Mouse (Mus musculus): Measurements from ENCODE around the gene Vmn1r184. TPM values are rescaled to one million over a fixed set of nuclear protein-coding genes. Genes with fewer than 3 reads are reported as not detected.
"Not testable (repeated sequence)": the region's sequence is repeated elsewhere in the genome, so short reads cannot be mapped to it uniquely, and the experiment has no call there.

The Vmn1r184 gene
- total RNA-seq (2021): not detected
- long read RNA-seq, experiment 1: 0 reads
- long read RNA-seq, experiment 2: 0 reads

GRCm38 (mm10) chr7:26260034-26260433, at the start of gene Vmn1r184:
Gene Vmn1r184, plus strand, starts transcription at chr7:26260334.
- DNase-seq; intact Hi-C loops (cut with DNase I): not testable (repeated sequence)

- DNase-seq; intact Hi-C loops (cut with DNase I): not testable (repeated sequence)
These were observed 43.5 kb downstream of the Vmn1r184 start for GRCm38 (mm10) chr7:26303429-26304166.

DNA sequence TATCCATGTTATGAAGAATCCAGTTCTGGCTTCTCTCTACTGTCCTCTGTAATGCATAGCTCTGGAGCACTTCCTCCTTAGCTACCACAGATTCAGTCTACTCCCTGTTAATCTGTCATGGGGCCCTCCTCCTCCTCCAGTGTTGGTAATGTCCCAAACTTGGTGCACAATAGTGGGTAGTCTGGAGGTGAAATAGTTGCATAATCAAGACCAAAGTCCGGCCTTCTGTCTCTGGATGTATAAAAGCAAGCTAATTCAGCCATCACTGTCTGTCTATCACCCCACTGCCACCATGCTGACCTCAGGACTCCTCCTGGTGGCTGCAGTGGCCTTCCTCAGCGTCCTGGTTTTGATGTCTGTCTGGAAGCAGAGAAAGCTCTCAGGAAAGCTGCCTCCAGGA, 46.8 kb downstream of the Vmn1r184 start, which contains the start of gene Cyp2a4:
Gene Cyp2a4, plus strand, starts transcription at position 244 of the 400 bp plus-strand sequence.
- intact Hi-C loops (cut with DNase I); DNase-seq: not testable (repeated sequence)

DNA sequence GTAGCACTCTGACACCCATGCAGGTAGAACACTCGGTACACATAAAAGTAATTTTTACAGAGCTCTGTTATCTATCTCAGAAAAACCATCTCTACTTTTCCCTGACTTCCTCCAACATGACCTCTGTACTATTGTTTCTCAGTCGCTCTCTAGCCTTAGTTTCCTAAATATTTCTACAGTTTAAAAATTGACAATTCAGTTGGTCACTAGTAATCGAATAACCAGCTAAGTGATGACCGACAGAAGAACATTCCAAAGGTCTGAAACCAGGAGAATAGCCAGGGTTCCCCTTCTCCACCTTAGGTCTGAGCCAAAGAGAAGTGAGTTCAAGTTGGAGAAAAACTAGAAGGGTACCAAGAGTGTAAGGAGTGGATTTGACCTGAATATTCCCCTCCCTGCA, 51.7 kb downstream of the Vmn1r184 start:
- intact Hi-C loops (cut with DNase I); DNase-seq: not testable (repeated sequence)

DNA sequence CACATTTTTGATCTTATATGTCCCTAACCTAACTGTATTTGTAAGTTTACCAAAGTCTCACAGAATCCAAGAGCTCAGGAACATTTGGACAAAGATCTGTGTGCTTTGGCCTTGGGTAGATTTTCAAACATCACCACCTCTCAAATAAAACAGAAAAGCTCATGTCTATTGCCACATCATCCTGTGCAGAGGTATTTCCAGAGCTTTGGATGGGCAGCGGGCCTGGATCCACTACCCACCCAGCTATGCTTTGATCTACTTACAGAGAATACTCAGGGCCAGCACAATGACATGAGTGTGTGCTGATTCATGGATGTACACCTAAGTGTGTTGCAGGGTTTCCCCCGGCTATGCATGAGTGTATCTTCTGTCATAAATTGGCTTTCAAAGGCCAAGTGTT, 55.1 kb downstream of the Vmn1r184 start:
- DNase-seq; intact Hi-C loops (cut with DNase I): not testable (repeated sequence)

DNA sequence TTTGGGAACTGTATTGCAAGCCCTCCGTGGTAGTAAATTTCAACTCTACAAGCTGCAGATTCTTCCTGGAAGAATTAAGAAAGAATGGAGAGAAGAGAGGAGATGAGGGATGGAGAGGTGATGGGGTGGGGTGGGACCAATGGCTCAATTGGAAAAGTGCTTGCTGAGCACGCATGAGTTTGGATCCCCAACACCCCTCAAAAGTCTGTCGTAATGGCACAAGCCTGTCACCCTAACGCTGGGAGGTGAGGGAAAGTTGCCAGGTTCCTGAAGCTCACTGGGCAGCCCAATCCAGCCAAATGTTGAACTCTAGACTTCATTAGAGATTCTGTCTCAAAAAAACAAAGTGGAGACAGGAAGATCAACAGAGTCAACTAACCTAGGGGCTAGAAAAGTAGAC, 55.7 kb downstream of the Vmn1r184 start:
- intact Hi-C loops (cut with DNase I); DNase-seq: not testable (repeated sequence)

Other genes with a start within 250 kb of the Vmn1r184 start
- under 1 TPM; 0.12 to 0.26 TPM for gene Cyp2b13, start 198.8 kb upstream of the Vmn1r184 start, total RNA-seq (2021)
- not detected for gene Cyp2b9, start 86.9 kb upstream of the Vmn1r184 start, total RNA-seq (2021)
- gene Cyp2a4, start 46.8 kb downstream of the Vmn1r184 start, total RNA-seq (2021): under 1 TPM in 1 of 2 experiments, not detected in 1; 0.45 TPM
- not detected for gene Nlrp9c, start 143.4 kb downstream of the Vmn1r184 start, total RNA-seq (2021)
- gene Nlrp4a, start 174.8 kb downstream of the Vmn1r184 start, total RNA-seq (2021): not detected